Mouse (Mus musculus): ENCODE results near the gene Ino80d.

Ino80d gene

DNA sequence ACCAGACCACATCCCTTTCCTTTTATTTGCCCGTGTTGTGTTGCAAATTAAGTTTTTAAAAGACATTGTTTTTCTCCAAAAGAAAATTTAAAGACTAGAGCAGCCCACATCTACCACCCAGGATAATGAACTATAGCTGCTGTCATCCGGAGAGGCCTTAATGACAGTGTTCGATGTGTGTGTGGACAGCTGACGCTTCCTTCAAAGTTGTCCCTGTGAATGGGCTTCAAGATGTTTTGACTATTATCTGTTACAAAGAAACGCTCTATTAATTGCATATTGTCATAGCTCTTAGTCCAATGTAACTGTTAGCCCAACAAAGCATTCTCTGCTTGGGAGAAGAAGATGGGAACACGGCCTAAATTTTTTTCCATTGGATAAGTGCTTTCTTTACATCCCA lies 200.0 kb downstream of the Ino80d start:
- no peak for DNase-seq (ENCODE audit: low read depth, low spot score)

DNA sequence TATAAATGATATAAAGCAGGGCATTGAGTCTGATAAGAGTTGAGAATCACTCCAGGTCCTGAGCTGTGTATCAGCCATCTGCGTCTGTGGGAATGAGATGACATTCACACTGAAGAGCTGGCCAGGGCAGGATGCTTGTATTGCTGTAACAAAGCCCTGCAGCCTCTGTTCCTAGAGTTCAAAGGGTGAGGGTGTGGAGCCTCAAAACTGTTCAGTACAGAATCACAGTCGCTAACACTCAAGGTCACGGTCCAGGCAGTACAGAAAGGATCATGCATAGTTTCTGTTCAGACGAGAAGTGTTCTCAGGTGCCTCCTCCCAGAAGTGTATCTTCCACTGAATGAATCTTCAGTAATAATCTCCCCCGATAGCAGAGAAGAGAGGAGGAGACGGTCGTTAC lies 203.0 kb downstream of the Ino80d start:
- no peak for DNase-seq (ENCODE audit: low read depth, low spot score)

DNA sequence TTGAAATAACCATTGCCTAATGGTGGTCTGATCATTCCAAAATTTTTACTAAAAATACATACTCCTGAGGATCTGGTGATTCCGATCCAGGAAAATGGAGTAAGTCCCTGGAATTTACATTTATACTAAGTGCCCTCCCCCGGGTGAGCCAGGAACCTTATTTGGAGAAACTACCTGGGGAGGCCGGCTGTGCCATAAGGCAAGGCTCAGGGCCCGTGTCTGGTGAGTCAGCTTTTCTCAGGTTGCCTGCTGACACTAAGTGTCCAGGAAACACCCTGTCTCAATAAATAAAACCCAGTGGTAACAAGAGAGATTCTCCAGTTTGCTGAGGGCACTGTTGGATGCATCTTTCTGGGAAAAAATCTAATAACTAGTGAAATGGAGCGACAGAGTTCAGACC lies 205.3 kb downstream of the Ino80d start:
- DNase-seq (ENCODE audit: low read depth, low spot score) = no peak

DNA sequence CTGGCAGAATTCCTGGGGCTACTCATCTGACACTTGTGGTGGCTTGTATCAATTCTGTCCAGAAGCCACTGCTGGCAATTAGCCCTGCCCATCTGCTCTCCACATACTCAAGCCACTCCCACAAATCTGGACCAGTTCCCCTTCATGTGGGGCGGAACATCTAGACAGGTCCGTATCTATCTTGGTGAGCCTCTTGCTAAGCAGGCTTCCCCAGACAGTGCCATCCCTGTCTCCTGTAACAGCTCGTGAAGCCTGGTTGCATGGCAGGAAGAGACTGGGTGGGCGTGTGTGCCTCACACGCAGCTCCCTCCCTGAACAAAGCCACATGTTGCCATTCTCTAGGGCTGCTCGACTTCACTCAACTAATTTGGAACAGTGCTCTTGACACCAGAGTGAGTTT lies 206.0 kb downstream of the Ino80d start:
- DNase-seq (ENCODE audit: low read depth, low spot score) = no peak

Data from CD4-positive helper T cell, adult 2 months (primary cell).